Mouse (Mus musculus) cerebellum, postnatal 25 days (tissue): ENCODE data around the gene Hells.

Experiments
- DNase-seq, 2 experiments: peaks; one replicate each; pipeline ENCODE4 v3.0.0; 2021; ENCODE audit warnings: mixed read lengths in 2 of 2

Hells gene

DNA sequence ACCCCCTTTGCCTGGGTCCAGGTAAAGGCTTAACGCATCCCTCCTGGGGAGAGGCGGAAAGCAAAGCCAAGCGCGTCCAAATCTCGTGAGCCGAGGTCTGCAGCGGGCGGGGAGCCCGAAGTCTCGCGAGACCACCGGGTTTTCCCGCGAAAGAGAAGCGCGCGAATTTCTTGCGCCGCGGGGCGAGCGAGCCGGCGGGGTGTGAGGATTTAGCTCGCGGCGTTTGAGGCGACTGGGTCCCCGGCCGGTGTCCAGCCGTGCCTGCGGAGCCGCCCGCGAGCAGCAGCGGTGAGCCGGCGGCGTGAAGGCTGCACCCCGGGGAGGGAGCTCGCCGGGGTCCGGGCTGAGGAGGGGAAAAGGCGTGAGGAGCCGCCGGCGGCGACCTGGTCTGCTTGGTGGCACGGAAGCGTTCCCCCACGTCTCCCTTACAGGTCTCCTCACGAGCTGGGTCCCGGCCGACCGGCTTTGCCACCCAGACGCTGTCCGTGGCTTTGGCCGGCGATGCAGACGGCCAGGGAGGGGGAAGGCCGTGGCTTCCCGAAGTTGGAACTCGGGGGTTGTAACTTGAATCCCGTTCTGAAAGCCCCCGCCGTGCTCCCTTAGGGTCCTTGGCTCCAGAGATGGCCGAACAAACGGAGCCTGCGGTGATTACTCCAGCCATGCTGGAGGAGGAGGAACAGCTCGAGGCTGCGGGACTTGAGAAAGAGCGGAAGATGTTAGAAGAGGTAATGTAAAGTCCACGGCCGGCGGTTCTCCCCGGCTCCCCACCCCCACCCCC is at the start of gene Hells:
Hells (plus strand) TSS at position 128 of the 778 bp plus-strand sequence.
- DNase-seq = peak; percentile 84 to 92

DNA sequence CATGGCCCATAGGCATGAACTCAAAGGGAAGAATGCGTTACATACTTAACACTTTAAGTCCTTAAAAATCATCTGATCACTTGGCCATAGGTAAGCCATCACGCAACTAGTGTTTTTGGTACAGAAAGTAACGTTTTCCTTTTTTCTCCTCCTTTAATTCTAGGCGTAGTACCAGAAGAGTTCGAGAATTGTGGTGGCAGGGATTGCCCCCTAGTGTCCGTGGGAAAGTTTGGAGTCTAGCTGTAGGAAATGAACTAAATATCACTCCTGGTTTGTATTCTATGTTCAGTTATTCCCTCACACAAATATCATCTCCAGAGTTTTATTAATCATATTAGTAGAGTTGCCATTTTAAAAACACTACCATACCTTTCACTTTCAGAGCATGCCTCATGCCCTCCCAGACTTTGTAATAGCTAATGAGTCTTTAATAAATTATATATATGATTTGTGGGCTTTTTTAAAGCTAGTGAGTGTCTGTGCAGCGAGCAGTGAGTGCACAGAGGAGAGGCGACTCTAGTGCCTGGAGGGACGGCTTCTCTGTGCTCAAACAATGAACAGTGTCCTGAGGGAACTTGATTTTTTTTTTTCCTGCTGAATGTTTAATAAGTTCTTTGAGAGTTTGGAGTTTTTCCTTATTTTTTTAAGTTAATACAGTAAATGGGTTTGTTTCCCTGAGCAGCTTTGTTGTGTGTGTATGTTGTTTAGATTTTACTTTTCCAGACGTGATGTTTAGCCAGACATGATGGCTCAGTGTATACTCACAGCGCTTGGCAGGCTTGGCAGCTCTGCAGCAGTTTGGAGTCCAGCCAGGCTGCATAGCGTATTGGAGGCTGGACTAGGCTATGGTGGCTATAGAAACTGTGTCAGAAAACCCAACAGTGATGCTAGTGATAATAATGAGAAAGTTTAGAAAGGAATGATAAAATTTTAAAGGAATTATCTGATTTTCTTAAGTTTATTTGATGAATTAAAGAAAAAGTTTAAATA is 29.3 kb upstream of the Hells start:
- DNase-seq = peak; percentile 41 to 76

DNA sequence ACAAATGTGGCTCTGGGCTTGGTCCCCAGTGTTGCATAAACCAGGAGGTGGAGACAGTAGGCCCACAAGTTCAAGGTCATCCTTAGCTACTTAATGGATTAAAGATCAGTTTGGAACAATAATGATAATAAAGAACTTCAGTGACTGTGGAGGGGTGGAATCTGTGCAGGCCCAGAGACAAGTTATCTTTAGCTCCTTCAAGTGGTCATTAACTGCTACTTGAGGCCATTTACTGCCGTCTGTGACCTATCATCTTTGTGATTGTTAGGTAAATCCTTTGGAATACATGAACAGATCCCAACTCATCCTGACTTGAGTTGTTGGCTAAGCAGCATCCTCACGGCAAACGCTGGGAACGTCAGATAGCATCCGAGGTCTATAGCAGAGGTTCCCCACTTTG is 28.2 kb upstream of the Hells start:
- DNase-seq = no peak

DNA sequence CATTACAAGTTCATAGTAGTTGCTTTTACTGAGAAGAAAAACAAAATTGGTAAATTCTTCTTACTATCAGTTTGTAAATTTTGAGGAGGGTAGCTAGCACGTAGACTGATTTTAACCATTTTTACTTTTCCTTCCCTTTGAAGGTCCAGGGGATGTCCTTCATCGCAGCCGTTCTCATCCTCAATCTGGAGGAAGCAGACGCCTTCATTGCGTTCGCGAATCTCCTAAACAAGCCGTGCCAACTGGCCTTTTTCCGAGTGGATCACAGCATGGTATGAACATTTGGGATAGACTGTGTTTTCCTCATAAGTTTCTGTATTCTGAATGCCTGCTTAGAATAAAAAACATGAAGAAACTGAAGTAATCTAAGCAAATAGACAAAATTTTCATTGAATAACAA is 16.9 kb upstream of the Hells start:
- peak; percentile 37 to 66 for DNase-seq

DNA sequence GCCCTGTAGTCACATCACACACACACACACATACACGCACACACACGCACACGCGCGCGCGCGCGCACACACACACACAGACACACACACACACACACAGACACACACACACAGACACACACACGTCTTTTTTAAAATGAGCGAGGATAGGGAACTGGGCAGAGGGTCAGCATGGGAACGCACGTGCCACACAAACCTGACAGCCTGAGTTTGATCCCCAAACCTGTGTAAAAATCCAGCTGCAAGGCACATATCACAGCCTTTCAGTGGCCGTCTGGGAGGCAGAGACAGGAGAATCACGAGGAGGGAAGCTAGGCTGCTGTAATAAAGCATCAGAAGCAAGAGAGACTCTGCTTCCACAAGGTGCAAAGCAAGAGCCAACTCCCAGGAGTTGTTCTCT is 15.8 kb upstream of the Hells start:
- no peak for DNase-seq

DNA sequence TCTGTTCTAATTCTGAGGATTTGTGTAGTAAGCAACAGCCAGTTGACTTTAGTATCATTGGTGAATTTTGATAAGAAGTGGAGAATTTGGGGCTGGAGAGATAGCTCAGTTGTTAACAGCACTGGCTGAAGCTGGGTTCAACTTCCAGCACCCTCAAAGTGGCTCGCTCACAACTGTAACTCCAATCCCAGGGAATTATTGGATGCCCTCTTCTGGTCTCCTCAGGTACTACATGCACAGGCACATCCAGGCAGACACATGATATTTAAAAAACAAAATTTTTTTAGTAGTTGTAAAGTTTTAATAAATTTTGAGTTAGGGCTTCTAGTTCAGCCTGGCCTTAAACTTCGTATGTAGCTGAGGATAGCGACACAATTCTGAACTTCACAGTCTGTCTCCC is 15.0 kb upstream of the Hells start:
- DNase-seq = peak; percentile 31 to 62

DNA sequence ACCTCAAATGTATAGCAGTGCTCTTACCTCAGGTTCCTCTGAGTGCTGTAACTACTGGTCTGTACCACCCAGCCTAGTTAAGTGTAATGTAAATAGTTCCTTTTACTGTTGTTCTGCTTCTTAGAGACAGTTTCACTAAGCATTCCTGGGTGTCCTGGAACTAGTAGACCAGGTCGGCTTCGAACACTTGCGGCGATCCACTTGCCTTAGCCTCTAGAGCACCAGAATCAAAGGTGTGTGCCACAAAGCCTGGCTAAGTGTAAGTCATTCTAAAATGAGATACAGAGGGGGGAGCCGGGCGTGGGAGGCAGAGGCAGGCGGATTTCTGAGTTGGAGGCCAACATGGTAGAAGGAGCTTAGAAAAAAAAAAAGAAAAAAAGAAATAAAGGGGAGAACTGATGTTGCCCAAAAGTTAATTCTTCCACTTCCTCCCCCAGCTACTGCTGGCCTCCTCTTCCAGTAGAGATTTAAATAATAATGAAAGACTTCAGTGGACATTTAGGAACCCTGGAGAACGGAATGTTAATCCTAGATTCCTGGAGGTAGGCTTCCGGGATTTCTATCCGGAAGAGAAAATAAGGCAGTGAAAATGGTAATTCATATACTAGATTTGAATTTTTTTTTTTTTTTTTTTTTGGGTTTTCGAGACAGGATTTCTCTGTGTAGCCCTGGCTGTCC is 2.1 kb upstream of the Hells start:
- no peak for DNase-seq

DNA sequence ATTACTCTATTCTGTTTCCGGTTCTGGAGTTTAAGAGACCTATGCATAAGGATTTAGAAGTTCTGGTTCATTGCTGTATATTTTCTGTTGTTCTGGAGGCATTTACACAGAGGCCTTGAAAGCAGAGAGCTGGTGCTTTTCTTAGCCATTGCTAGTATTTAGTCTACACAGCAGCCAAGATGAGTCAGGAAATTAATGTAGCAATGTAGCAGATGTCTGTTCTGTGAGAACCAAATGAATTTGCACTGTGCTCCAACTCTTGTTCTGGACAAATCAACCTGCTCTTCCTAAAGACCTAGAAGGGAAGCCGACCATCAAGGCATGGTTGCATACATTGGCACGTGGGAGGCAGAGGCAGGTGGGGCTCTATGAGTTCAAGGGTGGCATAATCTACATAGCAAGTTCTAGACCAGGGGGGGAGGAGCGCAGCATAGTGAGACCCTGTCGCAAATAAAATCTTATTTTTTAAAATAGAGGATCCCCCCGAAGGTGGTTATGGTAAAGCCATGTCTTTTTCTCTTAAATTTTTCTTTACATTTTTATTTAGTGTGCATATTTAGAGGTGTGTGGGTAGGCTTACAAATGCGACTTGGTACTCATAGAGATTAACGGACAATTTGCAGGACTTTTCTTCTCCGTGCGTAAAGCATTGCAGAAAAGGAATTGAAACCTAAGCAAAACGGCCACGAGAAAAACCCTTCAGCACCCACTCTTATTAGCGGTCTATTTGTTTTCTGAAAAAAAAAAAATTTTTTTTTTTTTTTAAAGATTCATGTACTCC is 1.1 kb upstream of the Hells start:
- no peak for DNase-seq

DNA sequence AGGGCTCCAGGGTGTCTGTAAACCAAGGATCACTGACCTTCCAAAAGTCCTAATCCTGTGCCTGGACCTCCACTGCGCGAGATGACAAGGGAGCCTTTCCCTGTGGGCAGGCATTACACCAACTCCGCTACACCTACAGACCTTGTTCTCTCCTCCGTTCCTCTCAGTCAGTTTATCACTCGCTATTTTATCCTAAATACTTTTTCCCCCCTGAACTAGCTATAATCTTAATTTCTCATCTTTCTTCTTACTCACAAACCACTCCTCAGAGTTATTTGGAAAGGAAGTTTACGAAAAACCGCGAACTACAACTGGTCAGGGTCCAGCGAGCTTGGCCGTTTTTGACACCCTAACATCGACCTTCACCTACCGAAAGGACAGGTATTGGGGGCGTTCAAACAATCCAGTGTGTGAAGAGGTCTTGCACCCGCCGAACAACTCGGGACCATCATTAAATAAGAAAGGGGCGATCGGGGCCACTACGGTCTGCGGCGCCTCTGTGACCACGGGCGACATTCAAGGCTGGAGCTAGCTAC is 395 bp upstream of the Hells start:
- DNase-seq = peak in 1 of 2 experiments; percentile 34

DNA sequence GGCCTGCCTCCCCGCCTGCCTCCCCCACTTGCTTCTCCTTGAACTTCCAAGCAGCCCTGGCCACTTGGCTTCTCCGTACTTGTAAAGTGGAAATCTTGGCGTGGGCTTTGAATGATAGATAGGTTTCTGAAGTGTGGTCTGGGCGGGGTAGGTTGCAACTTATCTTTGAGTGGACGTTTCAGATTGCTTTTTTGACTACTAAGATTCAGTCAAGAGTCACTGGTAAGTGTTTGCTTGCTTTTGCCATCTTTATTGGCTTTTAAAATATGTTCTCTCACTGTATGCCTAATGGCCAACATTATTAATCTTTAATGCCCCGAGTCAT is 813 bp downstream of the Hells start:
- DNase-seq = no peak

DNA sequence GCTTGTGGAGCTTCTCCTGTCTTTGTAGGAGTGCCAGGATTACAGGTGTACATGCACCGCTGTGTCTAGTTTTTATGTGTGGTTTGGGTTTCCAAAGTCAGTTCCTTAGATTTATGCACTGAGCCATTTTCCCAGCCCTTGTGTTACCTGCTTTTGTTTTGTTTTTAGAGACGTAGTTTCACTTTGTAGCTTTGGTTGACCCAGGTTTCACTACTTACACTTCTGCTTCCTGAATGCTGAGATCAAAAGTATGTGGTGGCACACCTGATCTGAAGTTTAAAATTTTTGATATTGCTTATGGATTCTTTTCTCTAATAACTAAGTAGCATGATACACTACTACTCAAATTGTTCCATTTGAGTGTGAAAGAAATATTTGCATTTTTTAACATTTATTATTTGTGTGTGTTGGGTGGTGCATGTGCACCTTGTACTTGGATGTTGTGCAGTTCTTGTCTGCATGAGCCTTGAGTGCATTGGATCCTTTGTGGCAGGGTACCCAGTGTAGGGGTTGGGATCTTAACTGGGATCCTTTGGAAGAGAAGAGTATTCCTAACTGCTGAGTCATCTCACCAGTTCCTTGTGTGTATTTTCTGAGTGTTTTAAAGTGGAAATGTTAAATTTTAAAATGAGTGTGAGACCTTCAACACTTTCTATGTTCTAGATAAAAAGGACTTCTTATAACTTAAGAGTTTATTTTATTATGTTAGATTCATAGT is 14.0 kb downstream of the Hells start:
- no peak for DNase-seq

DNA sequence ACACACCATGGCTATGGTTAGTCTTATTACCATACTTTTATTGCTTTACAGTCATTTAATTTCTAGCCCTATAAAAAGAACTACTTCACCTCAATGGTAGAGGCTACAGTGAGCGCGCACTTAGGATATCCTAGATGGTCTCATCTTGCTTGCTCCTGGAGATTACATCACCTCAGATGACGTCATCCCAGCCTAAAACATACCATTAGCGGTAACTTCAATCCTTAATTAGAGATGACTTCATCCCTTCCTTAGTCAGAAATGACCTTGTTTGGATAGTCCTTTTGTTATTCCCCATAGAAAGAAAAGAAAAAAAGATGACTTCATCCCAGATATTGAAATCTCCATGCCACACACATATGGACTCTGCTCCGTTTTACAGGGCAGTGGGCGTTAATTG is 40.0 kb downstream of the Hells start:
- DNase-seq = no peak

DNA sequence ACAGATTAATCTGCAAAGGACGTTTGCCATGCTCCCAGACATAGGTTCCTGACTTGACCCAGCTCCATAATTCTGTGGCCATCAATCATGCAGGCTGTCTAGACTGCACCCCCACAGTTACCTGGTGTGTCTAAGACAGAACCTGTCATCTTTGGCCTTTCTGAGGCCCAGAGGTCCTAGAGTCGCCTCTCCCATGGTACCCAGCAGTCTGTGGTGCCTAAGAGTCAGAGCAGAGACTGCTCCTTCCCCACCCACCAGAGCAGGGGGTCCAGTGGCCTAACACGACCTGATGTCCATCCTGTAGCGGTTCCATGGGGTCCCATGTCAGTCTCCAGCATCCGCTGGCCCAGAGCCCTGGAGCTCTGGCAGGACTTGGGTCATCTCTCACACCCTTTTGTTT is 41.9 kb downstream of the Hells start:
- DNase-seq = no peak

DNA sequence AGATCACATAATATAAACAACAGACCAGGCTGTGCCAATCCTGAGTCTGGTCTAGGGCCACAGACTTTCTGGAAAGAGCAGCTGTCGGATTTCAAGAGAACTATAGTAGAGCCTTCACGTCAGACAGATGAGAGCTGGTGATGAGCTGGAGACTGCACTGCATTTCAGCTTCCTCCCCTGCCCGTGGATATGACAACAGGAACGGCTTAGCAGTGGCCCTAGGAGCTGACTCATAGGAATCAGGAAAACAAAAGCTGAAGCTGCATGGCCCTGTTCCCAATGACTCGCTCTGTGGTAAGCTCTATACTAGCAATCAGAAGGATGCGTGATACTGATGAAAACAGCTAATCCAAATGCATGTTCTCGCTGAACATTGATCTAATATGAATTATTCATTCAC is 43.0 kb downstream of the Hells start:
- DNase-seq = no peak

DNA sequence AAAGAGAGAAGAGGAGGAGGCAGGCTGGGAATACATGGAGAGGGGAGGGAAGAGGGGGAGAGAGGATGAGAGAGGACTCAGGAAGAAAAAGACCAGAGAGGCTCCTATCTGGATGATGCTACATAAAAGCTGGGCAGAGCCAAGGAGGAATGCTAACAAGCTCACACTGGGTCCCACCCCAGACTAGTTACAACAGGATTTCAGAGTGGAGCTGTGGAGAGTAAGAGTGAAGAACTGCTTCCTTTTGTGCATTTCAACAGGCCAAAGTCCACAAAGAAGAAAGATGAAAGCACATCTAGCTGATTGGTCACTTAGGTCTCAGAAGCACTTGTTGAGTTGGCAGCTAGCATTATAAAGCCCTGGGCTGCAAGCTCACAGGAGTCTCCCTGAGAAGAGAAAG is 45.6 kb downstream of the Hells start:
- DNase-seq = no peak

DNA sequence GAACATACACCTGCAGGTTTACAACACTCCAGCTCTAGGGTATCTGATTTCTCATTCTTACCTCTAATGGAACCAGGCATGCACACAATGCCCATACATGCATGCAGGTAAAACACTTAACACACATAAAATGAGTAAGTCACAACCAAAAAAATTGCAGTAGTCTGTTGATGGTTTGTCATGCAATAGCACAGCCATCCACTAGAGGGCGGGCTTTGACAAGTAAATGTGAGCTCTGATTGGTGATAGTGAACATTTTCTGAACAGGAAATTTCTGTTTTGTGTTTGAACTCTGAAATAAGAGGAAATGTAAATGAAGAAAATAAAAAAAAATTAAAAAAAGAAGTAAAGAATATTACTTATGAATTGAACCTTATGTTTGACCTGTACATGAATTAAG is 51.3 kb downstream of the Hells start:
- peak; percentile 62 to 81 for DNase-seq

DNA sequence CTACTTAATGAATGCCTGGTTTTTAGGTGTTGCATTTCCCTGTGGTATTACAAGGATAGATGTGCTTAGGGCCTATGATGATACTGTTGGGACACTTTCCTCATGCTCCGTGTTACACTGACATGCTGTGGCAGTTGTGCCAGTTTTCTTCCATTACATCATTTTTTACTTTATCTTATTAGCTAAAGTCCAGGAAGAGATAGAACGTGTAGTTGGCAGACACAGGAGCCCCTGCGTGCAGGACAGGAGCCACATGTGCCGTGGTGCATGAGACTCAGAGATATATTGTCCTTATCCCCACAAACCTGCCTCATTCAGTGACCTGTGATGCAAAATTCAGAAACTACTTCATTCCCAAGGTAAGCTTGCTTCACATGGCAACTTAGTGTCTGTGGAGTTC is 67.5 kb downstream of the Hells start:
- DNase-seq = no peak

DNA sequence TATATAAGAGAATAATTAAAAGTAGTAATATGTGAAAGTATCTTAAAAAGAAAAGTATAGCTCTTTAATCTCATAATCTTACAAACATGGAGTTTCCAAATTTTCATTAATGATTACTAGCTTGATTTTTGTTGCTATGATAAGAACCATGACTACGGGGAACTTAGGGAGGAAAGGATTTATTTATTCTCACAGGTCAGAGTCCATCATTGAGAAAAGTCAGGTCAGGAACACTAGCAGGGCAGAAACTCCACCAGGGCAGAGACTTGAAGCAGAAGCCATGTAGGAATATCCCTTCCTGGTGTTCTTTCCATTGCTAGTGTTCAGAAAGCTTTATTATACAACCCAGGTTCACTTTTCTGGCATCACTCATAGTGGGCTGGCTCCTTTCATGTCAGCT is 68.0 kb downstream of the Hells start:
- no peak for DNase-seq

DNA sequence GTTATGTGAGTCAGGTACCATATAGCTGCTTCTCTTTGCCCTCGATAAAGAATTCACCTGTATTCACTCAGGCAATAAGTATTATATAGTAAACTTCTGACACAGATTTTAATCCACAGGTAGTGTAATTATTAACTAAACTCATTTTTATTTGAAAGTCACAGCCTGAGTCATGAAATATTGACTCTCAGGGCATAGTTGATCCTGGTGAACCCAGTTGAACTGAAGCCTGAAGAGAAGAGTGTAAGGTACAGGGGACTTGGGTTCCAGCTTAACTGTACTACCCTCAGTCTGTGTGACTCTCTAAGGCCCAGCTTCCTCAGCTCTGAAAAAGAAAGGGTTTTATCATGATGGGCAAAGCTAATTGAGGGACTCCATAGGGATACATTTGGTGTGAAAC is 74.4 kb downstream of the Hells start:
- DNase-seq = no peak

DNA sequence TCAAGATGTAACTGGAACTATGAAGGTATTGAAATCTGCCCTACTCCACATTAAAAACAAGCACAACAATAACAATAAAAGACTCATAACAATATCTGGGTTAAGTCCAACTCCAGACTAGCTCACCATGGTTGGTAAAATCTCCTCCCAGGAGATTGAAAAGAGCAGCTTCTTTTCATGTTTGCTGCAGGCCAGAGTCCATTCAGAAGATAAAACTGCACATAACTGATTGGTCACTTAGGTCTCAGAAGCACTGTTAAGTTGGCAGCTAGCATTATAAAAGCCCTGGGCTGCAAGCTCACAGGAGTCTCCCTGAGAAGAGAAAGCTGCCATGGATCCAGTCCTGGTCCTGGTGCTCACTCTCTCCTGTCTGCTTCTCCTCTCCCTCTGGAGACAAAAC is 76.0 kb downstream of the Hells start, which contains the start of gene Cyp2c55:
Cyp2c55 (plus strand) TSS at position 305 of the 400 bp plus-strand sequence.
- no peak for DNase-seq
